Mouse (Mus musculus) hindbrain, embryonic 14.5 days (tissue): Measurements from ENCODE around the gene Zfp263. TPM values are rescaled to one million over a fixed set of nuclear protein-coding genes. Genes with fewer than 3 reads are reported as not detected.

ENCODE experiments used
- ATAC-seq: fragments of 200-750 bp; cut with Nextera tagmentation; 2 replicates; pipeline ENCODE4 v1.8.0; 2017; ENCODE audit warnings: moderate number of reproducible peaks, mild to moderate bottlenecking, moderate TSS enrichment, moderate library complexity; ENCODE audit not compliant: low FRiP score
- DNase-seq: peaks from one replicate; pipeline ENCODE4 v3.0.0-alpha.2; 2015; ENCODE audit warnings: low spot score
- H3K27ac ChIP-seq: fragments of 300-500 bp; sonication (generic); 2 replicates; pipeline ENCODE4 v1.5.1; 2014; ENCODE audit warnings: mild to moderate bottlenecking, moderate library complexity
- H3K27me3 ChIP-seq: fragments of 300-500 bp; sonication (generic); 2 replicates; pipeline ENCODE4 v1.6.1; 2014; ENCODE audit warnings: mild to moderate bottlenecking, low read length, mixed read lengths; ENCODE audit not compliant: control insufficient read depth, insufficient read depth
- H3K36me3 ChIP-seq: fragments of 300-500 bp; sonication (generic); replicated peaks from 2 replicates; pipeline ENCODE4 v1.6.1; 2014; ENCODE audit not compliant: control insufficient read depth, insufficient read depth
- H3K4me1 ChIP-seq: fragments of 300-500 bp; sonication (generic); replicated peaks from 2 replicates; pipeline ENCODE4 v1.6.1; 2014; ENCODE audit warnings: antibody characterized with exemption, low read length, mixed read lengths; ENCODE audit not compliant: control insufficient read depth, insufficient read depth
- H3K4me2 ChIP-seq: fragments of 300-500 bp; sonication (generic); replicated peaks from 2 replicates; pipeline ENCODE4 v1.6.1; 2014; ENCODE audit warnings: mild to moderate bottlenecking, moderate library complexity
- H3K4me3 ChIP-seq: fragments of 300-500 bp; sonication (generic); replicated peaks from 2 replicates; pipeline ENCODE4 v1.5.1; 2014; ENCODE audit warnings: mild to moderate bottlenecking, low read length
- H3K9ac ChIP-seq: fragments of 300-500 bp; sonication (generic); 2 replicates; pipeline ENCODE4 v1.6.1; 2014
- H3K9me3 ChIP-seq: fragments of 300-500 bp; sonication (generic); 2 replicates; pipeline ENCODE4 v1.6.1; 2016; ENCODE audit warnings: low read length; ENCODE audit not compliant: control insufficient read depth
- WGBS: fragments of 180-500 bp; shearing (Covaris S2); extraction: QIAGEN DNeasy Blood & Tissue Kit; methylation state at CpG from one replicate; pipeline ENCODE4 v1.1.7; 2014; 5-methylcytosine and 5-hydroxymethylcytosine counted together
- polyA plus RNA-seq: library from polyadenylated mRNA; unstranded; fragments of >200 nt; fragmentation: Nextera tagmentation; extraction: Ambion mirVana; gene quantifications from 2 replicates; pipeline ENCODE4 v1.2.1, GENCODE M21; 2014

Zfp263 gene
- polyA plus RNA-seq, 1 experiment from 2014 or later, result 30.8 TPM

GRCm38 (mm10) chr16:3733198-3733732, 10.6 kb upstream of the Zfp263 start:
- H3K9ac ChIP-seq, result no peak overlapping the region
- ATAC-seq (no peak), DNase-seq (no peak)
- no peaks in the 10 kb centered on the region for H3K27me3 ChIP-seq
- no peak overlapping the region for H3K27ac ChIP-seq
- no peak overlapping the region for H3K4me2 ChIP-seq
- H3K36me3 ChIP-seq, result no peaks in the 10 kb centered on the region
- no peaks in the 10 kb centered on the region for H3K4me1 ChIP-seq
- no peak overlapping the region for H3K4me3 ChIP-seq
- H3K9me3 ChIP-seq, result no peaks in the 10 kb centered on the region
- WGBS, result 83% methylated on average over 1 of the region's 1 CpGs

- Histone ChIP-seq H3K27me3 (no peaks in the 10 kb centered on the region), H3K27ac (peak overlapping the region; percentile 90; the same call in 1 of the 2 replicates), H3K4me3 (no peak overlapping the region), H3K4me2 (no peak overlapping the region), H3K36me3 (peaks cover 13% of the 10 kb centered on the region), H3K9me3 (no peaks in the 10 kb centered on the region; the same call in 1 of the 2 replicates), H3K9ac (no peak overlapping the region), H3K4me1 (peaks cover 26% of the 10 kb centered on the region)
- DNase-seq (no peak), ATAC-seq (no peak)
- WGBS, result 97% methylated on average over 6 of the region's 6 CpGs
Observed at GRCm38 (mm10) chr16:3742466-3742865, 1.4 kb upstream of the Zfp263 start.

GRCm38 (mm10) chr16:3744186-3744700, 350 bp downstream of the Zfp263 start:
- Histone ChIP-seq H3K27ac (peak overlapping the region; percentile 90), H3K27me3 (no peaks in the 10 kb centered on the region), H3K9ac (peak overlapping the region; percentile 80), H3K4me1 (peaks cover 26% of the 10 kb centered on the region), H3K36me3 (peaks cover 29% of the 10 kb centered on the region), H3K9me3 (peaks cover 14% of the 10 kb centered on the region), H3K4me3 (peak overlapping the region; percentile 82), H3K4me2 (peak overlapping the region; percentile 73)
- DNase-seq (no peak), ATAC-seq (peak; percentile 61; the same call in 1 of the 2 replicates)
- under 1% methylated on average over 32 of the region's 32 CpGs for WGBS

- WGBS, result 85% methylated on average over 4 of the region's 4 CpGs
- Histone ChIP-seq H3K4me3 (0 out of 2 replicates have a peak overlapping the region, but pooled peaks have one; percentile 4), H3K27me3 (no peaks in the 10 kb centered on the region), H3K9me3 (peaks cover 28% of the 10 kb centered on the region), H3K36me3 (peaks cover 43% of the 10 kb centered on the region), H3K27ac (no peak overlapping the region), H3K9ac (no peak overlapping the region), H3K4me1 (peaks cover 26% of the 10 kb centered on the region), H3K4me2 (peak overlapping the region; percentile 73)
- DNase-seq (no peak), ATAC-seq (no peak)
Observed at GRCm38 (mm10) chr16:3745656-3746055, 1.8 kb downstream of the Zfp263 start.

GRCm38 (mm10) chr16:3748976-3749375, 5.1 kb downstream of the Zfp263 start:
- Histone ChIP-seq H3K36me3 (peaks cover 64% of the 10 kb centered on the region), H3K27ac (no peak overlapping the region), H3K4me3 (no peak overlapping the region), H3K4me1 (peaks cover 20% of the 10 kb centered on the region), H3K27me3 (no peaks in the 10 kb centered on the region), H3K4me2 (no peak overlapping the region), H3K9ac (no peak overlapping the region), H3K9me3 (peaks cover 38% of the 10 kb centered on the region)
- 97% methylated on average over 3 of the region's 3 CpGs for WGBS
- DNase-seq, result no peak
- no peak for ATAC-seq

GRCm38 (mm10) chr16:3771603-3772002, 27.7 kb downstream of the Zfp263 start:
- ATAC-seq (no peak), DNase-seq (no peak)
- H3K4me2 ChIP-seq, result no peak overlapping the region
- 97% methylated on average over 4 of the region's 4 CpGs for WGBS
- no peaks in the 10 kb centered on the region for H3K4me1 ChIP-seq
- no peaks in the 10 kb centered on the region for H3K27me3 ChIP-seq
- H3K9me3 ChIP-seq, result no peaks in the 10 kb centered on the region
- H3K27ac ChIP-seq, result no peak overlapping the region
- H3K4me3 ChIP-seq, result no peak overlapping the region
- no peak overlapping the region for H3K9ac ChIP-seq
- H3K36me3 ChIP-seq, result no peaks in the 10 kb centered on the region; the same call in 1 of the 2 replicates

GRCm38 (mm10) chr16:3776365-3776764, 32.5 kb downstream of the Zfp263 start:
- H3K27ac ChIP-seq, result no peak overlapping the region
- ATAC-seq (no peak), DNase-seq (no peak)
- no peaks in the 10 kb centered on the region for H3K27me3 ChIP-seq
- H3K4me1 ChIP-seq, result no peaks in the 10 kb centered on the region
- no peak overlapping the region for H3K4me3 ChIP-seq
- WGBS, result 88% methylated on average over 3 of the region's 3 CpGs
- no peaks in the 10 kb centered on the region for H3K9me3 ChIP-seq
- no peak overlapping the region for H3K4me2 ChIP-seq
- H3K36me3 ChIP-seq, result no peaks in the 10 kb centered on the region
- no peak overlapping the region for H3K9ac ChIP-seq

- H3K9me3 ChIP-seq, result no peaks in the 10 kb centered on the region
- H3K4me2 ChIP-seq, result no peak overlapping the region
- H3K4me3 ChIP-seq, result no peak overlapping the region
- no peaks in the 10 kb centered on the region for H3K27me3 ChIP-seq
- no peak for ATAC-seq
- no peaks in the 10 kb centered on the region for H3K36me3 ChIP-seq
- WGBS, result 61% methylated on average over 3 of the region's 3 CpGs
- DNase-seq, result no peak
- no peak overlapping the region for H3K27ac ChIP-seq
- H3K9ac ChIP-seq, result no peak overlapping the region
- H3K4me1 ChIP-seq, result no peaks in the 10 kb centered on the region
Observed at GRCm38 (mm10) chr16:3777986-3778385, 34.1 kb downstream of the Zfp263 start.

GRCm38 (mm10) chr16:3781237-3781636, 37.3 kb downstream of the Zfp263 start:
- Histone ChIP-seq H3K4me3 (no peak overlapping the region), H3K36me3 (no peaks in the 10 kb centered on the region), H3K27ac (no peak overlapping the region), H3K9ac (no peak overlapping the region), H3K4me2 (no peak overlapping the region), H3K27me3 (no peaks in the 10 kb centered on the region), H3K9me3 (no peaks in the 10 kb centered on the region), H3K4me1 (no peaks in the 10 kb centered on the region)
- no peak for DNase-seq
- ATAC-seq, result no peak

GRCm38 (mm10) chr16:3788394-3788793, 44.5 kb downstream of the Zfp263 start:
- no peak overlapping the region for H3K4me3 ChIP-seq
- no peaks in the 10 kb centered on the region for H3K36me3 ChIP-seq
- no peak for ATAC-seq
- H3K4me2 ChIP-seq, result no peak overlapping the region
- no peaks in the 10 kb centered on the region for H3K4me1 ChIP-seq
- H3K27ac ChIP-seq, result no peak overlapping the region
- no peak overlapping the region for H3K9ac ChIP-seq
- DNase-seq, result no peak
- no peaks in the 10 kb centered on the region for H3K9me3 ChIP-seq
- no peaks in the 10 kb centered on the region for H3K27me3 ChIP-seq
